In the genomic region with DNA sequence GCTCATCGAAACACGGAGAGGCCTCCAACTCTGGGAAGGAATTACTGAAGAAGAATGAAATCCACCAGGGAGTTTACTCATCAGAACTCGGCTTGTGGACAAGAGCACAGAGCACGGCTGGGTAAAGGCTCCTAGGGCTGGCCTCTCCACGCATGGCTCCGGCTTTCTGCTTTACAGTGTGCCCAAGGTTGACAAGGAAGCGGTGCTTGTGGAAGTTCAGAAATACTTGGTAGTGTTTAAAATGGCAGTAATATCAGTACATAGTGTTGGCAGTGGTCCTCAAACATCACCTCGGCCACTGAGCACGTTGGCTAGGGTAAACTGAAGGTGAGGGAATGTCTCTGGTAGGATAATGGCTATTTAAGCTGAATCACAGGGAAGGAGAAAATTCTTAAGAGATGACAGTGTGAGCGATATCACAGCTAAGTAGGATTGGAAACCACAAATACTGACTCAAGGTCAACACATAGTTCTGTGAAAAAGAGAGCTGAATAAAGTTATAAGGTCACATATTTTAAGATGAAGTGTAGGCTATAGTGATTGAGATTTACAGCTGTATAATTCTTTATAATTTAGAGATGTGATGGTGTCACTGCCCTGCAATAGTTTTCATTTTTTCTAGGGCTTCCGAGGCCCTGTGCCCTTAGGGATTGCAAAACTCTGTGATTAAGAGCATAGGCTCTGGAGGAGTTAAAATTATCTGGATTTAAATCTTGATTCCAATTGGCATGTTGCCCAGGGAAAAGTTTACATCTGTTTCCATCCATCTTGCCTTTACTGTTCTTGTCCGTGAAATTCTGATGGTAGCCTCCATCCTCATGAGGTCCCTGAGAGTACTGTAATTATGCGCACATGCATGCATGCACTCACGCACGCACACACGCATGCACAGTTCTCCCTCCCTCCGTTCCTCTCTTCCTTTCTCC, we compare ENCODE assay signal across 16 mouse cellular contexts. TPM values are rescaled to one million over a fixed set of nuclear protein-coding genes. Genes with fewer than 3 reads are reported as not detected.
DNase-seq lines count a peak whose midpoint lies in the region; ATAC-seq and TF ChIP-seq lines count a peak whose summit lies in the region.
"Had no signal": no experiment of that assay in that cellular context is flagged by ENCODE, and none has a peak within 500 bp of the region (broad histone marks: within the 10 kb centered on the region; RNA-seq: fewer than 3 reads in every experiment).

No protein-coding gene starts in this region.

- no peak for TF ChIP-seq CTCF in lung, postnatal 0 days (IDR thresholded peaks at IDR 0.05)
- no peak for TF ChIP-seq CTCF in thymus, adult 2 months (IDR thresholded peaks at IDR 0.05; ENCODE audit: borderline replicate concordance, control insufficient read depth, extremely low read depth, insufficient read depth, low read length, poor library complexity)

- no peak overlapping the region for H3K4me3 ChIP-seq in kidney, embryonic 15.5 days (replicated peaks)
- no peak overlapping the region for H3K4me3 ChIP-seq in lung, postnatal 0 days (ENCODE audit: low read depth, low read length)
- no peak overlapping the region for H3K4me3 ChIP-seq in thymus, adult 2 months (ENCODE audit: control insufficient read depth, insufficient read depth, low read length)
- H3K4me3 ChIP-seq: forebrain, embryonic 15.5 days; liver, embryonic 12.5 days; midbrain, embryonic 13.5 days had no signal

- H3K9ac ChIP-seq in kidney, embryonic 15.5 days, result no peak overlapping the region
- H3K9ac ChIP-seq in lung, postnatal 0 days (replicated peaks; ENCODE audit: low read depth), result no peak overlapping the region
- H3K9ac ChIP-seq: forebrain, embryonic 15.5 days; hindbrain, embryonic 14.5 days; liver, embryonic 12.5 days; midbrain, embryonic 13.5 days had no signal

- ATAC-seq in kidney, embryonic 15.5 days (replicated peaks; ENCODE audit: low FRiP score), result peak; percentile 61
- no peak for ATAC-seq in lung, postnatal 0 days
- ATAC-seq in CD4-positive, CD25-positive, alpha-beta regulatory T cell, adult 4 months, result no peak
- ATAC-seq: forebrain, embryonic 15.5 days; liver, embryonic 12.5 days; midbrain, embryonic 13.5 days had no signal

- H3K27ac ChIP-seq in kidney, embryonic 15.5 days, result 0 out of 2 replicates have a peak overlapping the region, but pooled peaks have one; percentile 42
- H3K27ac ChIP-seq in lung, postnatal 0 days (ENCODE audit: low read length), result peak overlapping the region; percentile 43
- no peak overlapping the region for H3K27ac ChIP-seq in thymus, adult 2 months (ENCODE audit: control insufficient read depth, insufficient read depth, low read length)
- H3K27ac ChIP-seq: forebrain, embryonic 15.5 days; hindbrain, embryonic 14.5 days; liver, embryonic 12.5 days; midbrain, embryonic 13.5 days had no signal

- H3K36me3 ChIP-seq in kidney, embryonic 15.5 days, result no peaks in the 10 kb centered on the region
- no peaks in the 10 kb centered on the region for H3K36me3 ChIP-seq in lung, postnatal 0 days (ENCODE audit: insufficient read depth, low read length)
- peaks cover 5% of the 10 kb centered on the region; the same call in 1 of the 2 replicates for H3K36me3 ChIP-seq in thymus, adult 2 months (ENCODE audit: control insufficient read depth, insufficient read depth, low read length)
- H3K36me3 ChIP-seq: forebrain, embryonic 15.5 days had no signal

- 72% methylated on average over 17 of the region's 17 CpGs for WGBS in kidney, embryonic 15.5 days
- WGBS in lung, postnatal 0 days, result 70% methylated on average over 17 of the region's 17 CpGs
- 96% methylated on average over 17 of the region's 17 CpGs for WGBS in thymus, adult 2 months

- H3K27me3 ChIP-seq in kidney, embryonic 15.5 days, result no peaks in the 10 kb centered on the region
- no peaks in the 10 kb centered on the region for H3K27me3 ChIP-seq in lung, postnatal 0 days (replicated peaks; ENCODE audit: insufficient read depth, low read length)
- H3K27me3 ChIP-seq in thymus, adult 2 months (ENCODE audit: control insufficient read depth, insufficient read depth, low read length), result no peaks in the 10 kb centered on the region
- H3K27me3 ChIP-seq: forebrain, embryonic 15.5 days; liver, embryonic 12.5 days; midbrain, embryonic 13.5 days had no signal

- TF ChIP-seq EP300 in lung, postnatal 0 days (IDR thresholded peaks at IDR 0.05), result no peak

- DNase-seq in kidney, postnatal 10 days, result no peak
- no peak for DNase-seq in lung, postnatal 0 days (ENCODE audit: low spot score)
- DNase-seq in lung, postnatal 10 days, result no peak
- DNase-seq in adipocyte (ENCODE audit: low spot score), result peak; percentile 16
- no peak for DNase-seq in thymus, adult 2 months
- DNase-seq: cerebellum, adult 2 months; heart, postnatal 14 days; lung, adult 2 months had no signal

- peaks cover 42% of the 10 kb centered on the region for H3K4me1 ChIP-seq in kidney, embryonic 15.5 days
- peaks cover 8% of the 10 kb centered on the region; the same call in 1 of the 2 replicates for H3K4me1 ChIP-seq in lung, postnatal 0 days (ENCODE audit: insufficient read depth, low read depth, low read length)
- no peaks in the 10 kb centered on the region for H3K4me1 ChIP-seq in thymus, adult 2 months (replicated peaks; ENCODE audit: control insufficient read depth, insufficient read depth, low read length)

- H3K9me3 ChIP-seq in kidney, embryonic 15.5 days (replicated peaks), result no peaks in the 10 kb centered on the region
- H3K9me3 ChIP-seq in lung, postnatal 0 days (ENCODE audit: low read length), result no peaks in the 10 kb centered on the region
- H3K9me3 ChIP-seq: forebrain, embryonic 15.5 days; G1E; liver, embryonic 12.5 days; midbrain, embryonic 13.5 days had no signal

- TF ChIP-seq POLR2A in thymus, adult 2 months (IDR thresholded peaks at IDR 0.05; ENCODE audit: control insufficient read depth, extremely low read depth, insufficient read depth, low read length, poor library complexity), result no peak

- no peak overlapping the region for H3K4me2 ChIP-seq in kidney, embryonic 15.5 days
- no peak overlapping the region for H3K4me2 ChIP-seq in lung, postnatal 0 days (replicated peaks; ENCODE audit: low read depth, low read length)
- H3K4me2 ChIP-seq: forebrain, embryonic 15.5 days; heart, embryonic 11.5 days; hindbrain, embryonic 14.5 days; liver, embryonic 12.5 days; midbrain, embryonic 13.5 days had no signal

RNA-seq across cellular contexts. Expression of a gene that starts 23.0 kb away (rescaled TPM):
- 126 TPM in 2 replicates for polyA plus RNA-seq in kidney, embryonic 15.5 days (2015; fragmentation: Nextera tagmentation; extraction: Ambion mirVana)
- 118 and 134 TPM in 2 replicates for polyA plus RNA-seq in lung, postnatal 0 days (2015; fragmentation: Nextera tagmentation; extraction: Ambion mirVana)
- polyA plus RNA-seq in thymus, adult 2 months (2012; rRNA removed), result 11.6 and 13.0 TPM in 2 replicates
- 10 to 100 TPM; 21.4 to 25.0 TPM for polyA plus RNA-seq in CD4-positive, CD25-positive, alpha-beta regulatory T cell, adult 4 months (2017; shearing (Covaris generic))

RNA-seq across cellular contexts. Expression of a gene that starts 55.3 kb away (rescaled TPM):
- 0.30 and 0.52 TPM in 2 replicates for polyA plus RNA-seq in kidney, embryonic 15.5 days (2015; fragmentation: Nextera tagmentation; extraction: Ambion mirVana)
- 1.2 and 1.4 TPM in 2 replicates for polyA plus RNA-seq in lung, postnatal 0 days (2015; fragmentation: Nextera tagmentation; extraction: Ambion mirVana)
- polyA plus RNA-seq in thymus, adult 2 months (2012; rRNA removed), result 2.1 and 2.4 TPM in 2 replicates
- polyA plus RNA-seq in CD4-positive, CD25-positive, alpha-beta regulatory T cell, adult 4 months (2017; shearing (Covaris generic)), result 1 to 10 TPM; 3.9 to 4.3 TPM
- polyA plus RNA-seq: G1E had no signal
